Comparison of ENCODE assay signal across 8 mouse cellular contexts in the genomic region with DNA sequence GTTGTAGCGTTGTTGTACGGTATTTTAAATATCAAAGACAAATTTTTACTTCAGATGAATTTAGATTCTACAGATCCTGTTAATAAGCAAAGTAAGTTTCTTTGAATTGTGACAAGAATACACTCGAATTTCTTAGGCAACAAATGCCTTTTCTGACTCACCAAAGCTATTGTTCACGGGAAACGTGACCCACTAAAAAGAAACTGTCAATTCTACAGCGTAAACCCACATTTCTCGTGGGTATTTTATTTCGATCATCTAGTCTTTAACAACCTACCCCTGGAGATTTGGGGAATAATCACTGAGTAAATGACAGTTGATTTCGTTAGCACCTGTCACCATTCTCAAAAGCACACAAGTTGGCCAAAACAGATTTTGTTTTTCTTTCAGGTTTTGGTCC. TPM values are rescaled to one million over a fixed set of nuclear protein-coding genes. Genes with fewer than 3 reads are reported as not detected.
DNase-seq lines count a peak whose midpoint lies in the region; ATAC-seq and TF ChIP-seq lines count a peak whose summit lies in the region.

No protein-coding gene starts in this region.

- no peaks in the 10 kb centered on the region; the same call in 1 of the 2 replicates for H3K36me3 ChIP-seq in thymus, adult 2 months (ENCODE audit: control insufficient read depth, insufficient read depth, low read length)
- H3K36me3 ChIP-seq in limb, embryonic 15.5 days, result no peaks in the 10 kb centered on the region
- no peaks in the 10 kb centered on the region for H3K36me3 ChIP-seq in stomach, postnatal 0 days (ENCODE audit: control insufficient read depth, insufficient read depth, low read length)

- no peaks in the 10 kb centered on the region for H3K27me3 ChIP-seq in thymus, adult 2 months (ENCODE audit: control insufficient read depth, insufficient read depth, low read length)
- H3K27me3 ChIP-seq in limb, embryonic 15.5 days, result no peaks in the 10 kb centered on the region
- no peaks in the 10 kb centered on the region for H3K27me3 ChIP-seq in stomach, postnatal 0 days (ENCODE audit: control insufficient read depth, insufficient read depth, low read length)

- intact Hi-C loops in gastrocnemius, postnatal 36 days (cut with DNase I), result no loop called here

- peak; percentile 18 for DNase-seq in embryo, embryonic 10 days (ENCODE audit: low spot score)
- DNase-seq in embryo, embryonic 9.5 days (ENCODE audit: extremely low spot score), result no peak
- DNase-seq in thymus, adult 2 months, result no peak
- DNase-seq in thymus, postnatal 25 days, result no peak
- no peak for DNase-seq in stomach, postnatal 0 days (ENCODE audit: low spot score)
- DNase-seq in frontal cortex, postnatal 25 days (ENCODE audit: low spot score in 2 of 2), result no peak
- DNase-seq in gastrocnemius, postnatal 36 days, result no peak

- 0 out of 2 replicates have a peak, but pooled peaks cover 1% of the 10 kb centered on the region for H3K4me1 ChIP-seq in thymus, adult 2 months (replicated peaks; ENCODE audit: control insufficient read depth, insufficient read depth, low read length)
- peaks cover 5% of the 10 kb centered on the region; the same call in 1 of the 2 replicates for H3K4me1 ChIP-seq in limb, embryonic 15.5 days
- H3K4me1 ChIP-seq in stomach, postnatal 0 days (replicated peaks; ENCODE audit: control insufficient read depth, insufficient read depth), result no peaks in the 10 kb centered on the region

- no peak for TF ChIP-seq POLR2A in thymus, adult 2 months (IDR thresholded peaks at IDR 0.05; ENCODE audit: control insufficient read depth, extremely low read depth, insufficient read depth, low read length, poor library complexity)

- no peak overlapping the region; the same call in 1 of the 2 replicates for H3K27ac ChIP-seq in thymus, adult 2 months (ENCODE audit: control insufficient read depth, insufficient read depth, low read length)
- peak overlapping the region; percentile 98; the same call in 1 of the 2 replicates for H3K27ac ChIP-seq in limb, embryonic 15.5 days
- H3K27ac ChIP-seq in stomach, postnatal 0 days (replicated peaks), result peak overlapping the region; percentile 99

- no peak for TF ChIP-seq EP300 in stomach, postnatal 0 days (optimal IDR thresholded peaks at IDR 0.05)

- peak overlapping the region; percentile 97; the same call in 1 of the 2 replicates for H3K9ac ChIP-seq in limb, embryonic 15.5 days
- H3K9ac ChIP-seq in stomach, postnatal 0 days (ENCODE audit: low read length), result peak overlapping the region; percentile 97

- TF ChIP-seq CTCF in thymus, adult 2 months (IDR thresholded peaks at IDR 0.05; ENCODE audit: borderline replicate concordance, control insufficient read depth, extremely low read depth, insufficient read depth, low read length, poor library complexity), result no peak
- TF ChIP-seq CTCF in stomach, postnatal 0 days (IDR thresholded peaks at IDR 0.05; ENCODE audit: low read depth), result no peak

- no peak for ATAC-seq in limb, embryonic 15.5 days (ENCODE audit: insufficient number of reproducible peaks, low FRiP score, low TSS enrichment, low read depth)
- ATAC-seq in stomach, postnatal 0 days (ENCODE audit: low FRiP score, low TSS enrichment), result no peak

- 1% methylated on average over 9 of the region's 9 CpGs for WGBS in thymus, adult 2 months
- 7% methylated on average over 9 of the region's 9 CpGs for WGBS in limb, embryonic 15.5 days
- 5% methylated on average over 9 of the region's 9 CpGs for whole genome bisulfite sequencing in stomach, postnatal 0 days

- H3K4me3 ChIP-seq in thymus, adult 2 months (ENCODE audit: control insufficient read depth, insufficient read depth, low read length), result peak overlapping the region; percentile 70; the same call in 1 of the 2 replicates
- peak overlapping the region; percentile 92 for H3K4me3 ChIP-seq in limb, embryonic 15.5 days
- peak overlapping the region; percentile 92 for H3K4me3 ChIP-seq in stomach, postnatal 0 days (ENCODE audit: low read depth, low read length)

- H3K9me3 ChIP-seq in limb, embryonic 15.5 days, result no peaks in the 10 kb centered on the region
- H3K9me3 ChIP-seq in stomach, postnatal 0 days (ENCODE audit: control insufficient read depth, low read length), result no peaks in the 10 kb centered on the region

- peak overlapping the region; percentile 83 for H3K4me2 ChIP-seq in limb, embryonic 15.5 days
- H3K4me2 ChIP-seq in stomach, postnatal 0 days (replicated peaks; ENCODE audit: low read depth), result peak overlapping the region; percentile 53

RNA-seq across cellular contexts. Expression of gene Ezh2, which starts 1.6 kb away (rescaled TPM):
- polyA plus RNA-seq in thymus, adult 2 months (2012; rRNA removed), result 56.3 and 70.2 TPM in 2 replicates
- 75.2 and 76.6 TPM in 2 replicates for polyA plus RNA-seq in limb, embryonic 15.5 days (2015; fragmentation: Nextera tagmentation; extraction: Ambion mirVana)
- polyA plus RNA-seq in stomach, postnatal 0 days (2015; fragmentation: Nextera tagmentation; extraction: Ambion mirVana), result 23.0 and 27.1 TPM in 2 replicates
- total RNA-seq in gastrocnemius, postnatal 36 days (2021), result 1 to 10 TPM; 6.7 to 8.2 TPM
